Mouse (Mus musculus) c-Kit-positive CD71-positive TER-119-negative erythroid progenitor cells, embryonic 14.5 days (primary cell): Measurements from ENCODE around the gene Barx2.
"Not testable (repeated sequence)": the region's sequence is repeated elsewhere in the genome, so short reads cannot be mapped to it uniquely, and the experiment has no call there.

ENCODE experiments used
- DNase-seq: peaks from one replicate; pipeline ENCODE4 v3.0.0-alpha.2; 2013; ENCODE audit warnings: low read depth

Gene Barx2

DNA sequence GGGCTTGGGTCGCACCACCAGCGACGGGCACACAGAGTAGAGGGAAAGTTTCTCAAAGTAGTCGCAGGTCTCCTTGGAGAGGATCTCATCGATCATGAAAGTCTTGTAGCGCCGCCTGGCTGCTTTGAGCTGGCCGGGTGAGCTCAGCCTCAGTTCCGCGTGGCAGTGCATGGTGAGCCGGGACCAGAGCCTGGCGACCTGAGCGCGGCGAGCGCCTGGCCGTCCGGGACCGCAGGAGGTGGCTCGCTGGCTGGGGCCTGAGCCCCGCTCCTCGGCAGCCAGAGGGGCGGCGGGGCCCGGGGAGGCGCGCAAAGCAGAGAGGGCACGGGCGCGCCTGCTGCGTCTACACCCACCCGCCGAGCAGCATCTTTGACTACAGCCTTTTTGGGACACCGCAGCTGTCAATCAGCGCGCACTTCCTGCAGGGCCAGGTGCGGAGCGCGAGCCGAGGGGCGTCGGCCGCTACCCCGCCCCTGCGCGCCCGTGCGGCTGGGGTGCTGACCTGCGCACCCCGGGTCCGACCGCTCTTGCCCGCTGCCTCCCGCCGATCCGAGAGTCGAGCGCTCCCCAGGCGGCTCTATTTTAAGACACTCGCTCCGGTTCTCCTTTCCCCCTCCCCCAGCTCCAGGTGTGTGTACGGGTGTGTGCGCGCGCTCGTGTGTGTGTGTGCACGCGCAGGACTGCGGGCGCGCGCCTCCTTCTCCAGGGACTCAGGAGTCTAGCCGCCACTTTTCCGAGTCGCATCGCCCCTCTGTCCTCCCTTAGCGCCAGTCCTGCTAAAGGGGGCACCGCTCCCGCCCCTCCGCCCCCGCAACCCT lies at the start of gene Barx2:
Barx2 (minus strand) TSS at position 542 of the 818 bp plus-strand sequence.
- DNase-seq = no peak

DNA sequence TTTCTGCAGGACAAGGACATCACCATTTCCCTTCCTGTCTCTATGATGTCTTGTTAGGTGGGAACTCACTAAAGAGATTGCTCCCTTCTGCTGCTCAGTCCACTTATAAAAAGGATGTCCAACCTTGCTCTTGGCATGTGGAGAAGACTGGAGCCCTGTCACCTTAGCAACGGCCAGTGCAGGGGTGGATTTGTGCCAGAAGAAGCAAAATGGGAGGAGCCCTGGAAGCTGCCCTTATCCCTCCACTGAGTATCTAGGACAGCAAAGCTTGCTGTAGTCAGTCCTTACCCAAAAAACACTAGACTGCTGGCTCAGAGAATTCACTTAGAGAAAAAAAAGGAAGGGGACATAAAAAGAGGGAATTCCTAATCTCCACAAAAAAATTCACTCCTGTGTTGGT lies 49.0 kb upstream of the Barx2 start:
- no peak for DNase-seq

DNA sequence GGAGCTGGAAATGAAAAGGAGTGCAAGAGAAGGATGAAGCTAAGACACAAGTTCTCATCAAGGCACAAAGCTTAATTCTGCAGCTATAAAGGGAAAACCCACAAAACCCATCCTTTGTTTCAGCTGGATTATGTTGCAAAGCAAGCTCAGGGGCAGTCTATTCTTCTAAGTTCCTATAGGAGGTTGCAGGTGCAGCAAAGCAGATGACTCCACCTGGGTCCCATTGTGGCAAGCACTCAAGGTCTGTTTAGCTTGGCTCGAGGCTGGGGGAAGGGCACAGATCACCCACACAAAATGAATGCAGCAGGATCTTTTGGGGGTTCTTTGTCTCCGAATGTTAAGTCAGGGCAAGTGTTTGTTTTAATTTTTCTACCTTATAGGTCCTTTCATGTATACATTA lies 47.2 kb upstream of the Barx2 start:
- DNase-seq = no peak

- no peak for DNase-seq
Observed at GRCm38 (mm10) chr9:31958120-31958519, 44.9 kb upstream of the Barx2 start.

DNA sequence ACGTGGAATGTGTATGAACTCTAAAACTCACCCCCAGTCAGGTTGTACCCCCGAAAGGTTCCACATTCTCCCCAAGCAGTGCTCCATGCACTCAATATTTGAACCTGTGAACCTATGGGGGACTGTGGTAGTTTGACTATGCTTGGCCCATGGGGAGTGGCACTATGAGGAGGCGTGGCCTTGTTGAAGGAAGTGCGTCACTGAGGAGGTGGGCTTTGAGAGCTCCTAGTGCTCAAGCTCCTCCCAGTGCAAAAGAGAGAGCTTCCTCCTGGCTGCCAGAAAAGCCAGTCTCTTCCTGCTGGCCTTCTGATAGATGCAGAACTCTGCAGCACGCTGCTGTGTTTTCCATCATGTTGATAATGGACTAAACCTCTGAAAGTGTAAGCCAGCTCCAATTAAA lies 37.2 kb upstream of the Barx2 start:
- DNase-seq = no peak

DNA sequence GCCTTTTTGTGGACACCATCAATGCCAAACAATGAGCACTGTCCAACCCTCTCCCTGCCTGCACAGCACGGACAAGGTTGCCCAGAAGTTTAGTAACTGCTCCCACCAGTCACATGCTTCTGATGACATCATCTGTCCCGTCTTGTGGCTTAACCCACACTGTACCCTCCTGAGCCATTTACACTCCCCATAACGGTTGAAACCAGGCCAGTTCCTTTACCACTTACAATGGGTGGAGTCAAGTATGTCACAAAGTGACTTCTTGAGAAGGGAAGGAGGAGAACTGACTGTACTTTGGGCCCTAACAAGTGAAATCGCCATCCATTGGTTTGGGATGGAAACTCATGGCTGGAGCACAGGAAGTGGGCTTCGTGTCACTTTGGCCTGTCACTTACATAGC lies 35.8 kb upstream of the Barx2 start:
- DNase-seq = no peak

- DNase-seq = no peak
Observed at GRCm38 (mm10) chr9:31947051-31947450, 33.8 kb upstream of the Barx2 start.

GRCm38 (mm10) chr9:31942334-31942733 lies 29.1 kb upstream of the Barx2 start:
- DNase-seq = no peak

DNA sequence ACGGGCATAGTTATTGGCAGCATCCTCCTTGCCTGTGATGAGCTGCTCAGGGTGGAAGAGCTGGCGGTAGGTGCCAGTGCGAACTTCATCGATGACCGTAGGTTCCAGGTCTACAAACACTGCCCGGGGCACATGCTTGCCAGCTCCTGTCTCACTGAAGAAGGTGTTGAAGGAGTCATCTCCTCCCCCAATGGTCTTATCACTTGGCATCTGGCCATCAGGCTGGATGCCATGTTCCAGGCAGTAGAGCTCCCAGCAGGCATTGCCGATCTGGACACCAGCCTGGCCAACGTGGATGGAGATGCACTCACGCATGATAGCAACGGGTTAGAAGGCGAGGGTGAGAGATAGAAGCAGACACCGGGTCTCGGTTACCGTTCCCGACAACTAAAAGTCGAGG lies 23.2 kb upstream of the Barx2 start:
- DNase-seq = not testable (repeated sequence)

DNA sequence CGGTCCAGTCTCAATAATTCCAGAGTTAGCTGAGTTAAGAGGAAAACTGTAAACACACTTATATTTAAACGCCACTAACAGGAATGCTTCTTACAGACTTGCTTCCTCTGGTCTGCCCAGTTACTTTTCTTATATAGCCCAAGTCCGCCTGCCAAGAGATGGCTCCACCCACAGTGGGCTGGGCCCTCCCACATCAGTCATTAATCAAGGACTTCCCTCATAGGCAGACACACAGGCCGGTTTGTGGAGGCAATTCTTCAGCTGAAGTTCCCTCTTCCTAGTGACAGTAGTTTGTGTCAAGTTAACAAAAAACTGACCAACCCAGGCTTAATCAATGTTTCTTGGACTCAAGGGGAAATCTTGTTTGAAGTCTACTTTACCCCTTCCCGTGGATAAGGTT lies 18.4 kb upstream of the Barx2 start:
- no peak for DNase-seq

GRCm38 (mm10) chr9:31931255-31931654 lies 18.0 kb upstream of the Barx2 start:
- no peak for DNase-seq

GRCm38 (mm10) chr9:31926766-31927165 lies 13.5 kb upstream of the Barx2 start:
- DNase-seq = no peak

DNA sequence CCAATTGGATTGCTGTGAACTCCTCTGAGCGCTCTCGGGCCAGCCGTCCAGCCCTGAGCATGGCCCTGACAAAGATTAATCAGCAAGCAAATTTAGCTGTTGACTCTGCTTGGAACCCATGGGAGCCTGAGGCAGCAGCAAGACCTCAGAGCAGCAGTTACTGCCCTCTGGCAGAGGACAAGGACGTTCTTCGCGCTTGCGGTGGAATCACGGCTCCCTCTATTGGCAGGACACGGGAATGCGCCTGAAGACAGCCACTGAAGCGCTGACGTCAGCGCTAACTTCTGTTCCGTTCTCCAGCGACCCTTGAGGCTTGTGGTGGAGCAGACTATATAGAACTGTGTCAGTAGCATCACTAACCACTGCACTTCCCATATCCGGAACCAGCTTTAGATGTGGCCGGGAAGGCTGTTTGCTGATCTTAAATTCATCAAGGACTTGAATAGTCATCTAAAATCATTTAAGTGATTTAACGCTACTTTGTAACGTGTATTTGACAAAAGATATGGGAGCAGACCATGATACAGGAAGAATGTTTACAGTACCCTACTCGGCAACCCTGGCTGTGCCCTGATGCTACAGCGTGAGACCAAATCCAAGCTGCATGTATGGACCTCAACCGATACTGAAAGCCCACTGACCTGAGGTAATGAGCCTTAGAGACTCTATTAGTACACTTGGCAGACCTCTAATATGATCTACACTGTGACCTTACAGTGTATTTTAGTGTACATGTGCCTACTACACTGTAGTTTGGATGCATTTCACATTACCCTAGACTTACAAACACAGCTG lies 12.8 kb upstream of the Barx2 start:
- DNase-seq = peak; percentile 34

- DNase-seq = no peak
Observed at GRCm38 (mm10) chr9:31923529-31923928, 10.3 kb upstream of the Barx2 start.

DNA sequence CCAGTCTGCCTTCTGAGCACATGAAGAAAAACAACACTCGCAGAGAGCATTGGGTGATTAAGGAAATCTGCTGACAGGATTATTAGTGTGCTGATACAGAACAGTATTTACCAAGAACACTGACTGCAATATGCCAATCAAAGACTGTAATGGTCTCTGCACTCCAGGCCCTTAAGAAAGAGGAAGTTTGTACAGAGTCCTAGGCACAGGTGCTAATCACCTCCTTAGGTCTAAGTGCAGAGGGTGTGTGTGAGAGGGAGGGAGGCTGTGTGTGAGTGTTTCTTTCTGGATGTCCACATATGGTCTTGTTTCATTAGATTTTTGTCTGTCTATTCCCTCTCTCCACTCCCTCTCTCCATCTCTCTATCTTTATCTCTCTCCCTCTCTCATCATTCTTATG lies 6.5 kb upstream of the Barx2 start:
- no peak for DNase-seq

DNA sequence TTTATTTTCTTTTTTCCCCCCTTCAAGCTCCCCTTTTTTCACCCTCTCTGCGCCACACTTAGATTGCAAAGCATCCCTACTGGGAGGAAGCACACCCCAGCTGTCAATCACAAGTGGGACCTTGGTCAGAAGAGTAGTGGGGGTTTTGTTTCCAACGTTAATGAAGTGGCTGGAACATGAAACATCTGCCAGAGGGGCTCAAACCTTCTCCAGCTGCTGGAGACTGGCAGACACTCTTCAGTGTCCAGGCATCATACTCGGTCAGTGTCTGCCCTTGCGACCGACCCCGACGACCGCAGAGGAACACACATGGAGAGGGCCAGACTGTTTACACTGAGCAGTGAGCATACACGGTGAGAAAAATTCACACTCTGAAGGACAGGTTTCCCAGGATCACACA lies 3.2 kb upstream of the Barx2 start:
- DNase-seq = no peak

DNA sequence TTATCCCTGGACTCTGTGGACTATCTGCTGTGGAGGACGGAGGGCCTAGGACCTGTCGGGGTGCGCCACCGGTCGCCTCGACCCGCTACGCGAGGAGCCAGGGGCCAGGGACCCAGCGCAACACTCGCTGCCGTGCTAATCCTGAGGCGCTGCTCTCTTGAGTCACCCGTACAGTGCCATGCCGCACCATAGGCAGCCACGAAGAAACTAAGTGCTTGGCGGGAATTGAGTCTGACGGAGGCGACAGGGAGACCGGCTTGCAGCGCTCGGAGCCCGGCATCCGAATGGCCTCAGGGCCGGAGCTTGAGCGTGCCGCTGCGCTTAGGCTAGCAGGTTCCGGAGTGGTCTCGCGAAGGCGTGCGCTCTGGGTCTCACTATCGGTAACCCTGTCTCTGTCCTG lies 1.6 kb upstream of the Barx2 start:
- DNase-seq = no peak

DNA sequence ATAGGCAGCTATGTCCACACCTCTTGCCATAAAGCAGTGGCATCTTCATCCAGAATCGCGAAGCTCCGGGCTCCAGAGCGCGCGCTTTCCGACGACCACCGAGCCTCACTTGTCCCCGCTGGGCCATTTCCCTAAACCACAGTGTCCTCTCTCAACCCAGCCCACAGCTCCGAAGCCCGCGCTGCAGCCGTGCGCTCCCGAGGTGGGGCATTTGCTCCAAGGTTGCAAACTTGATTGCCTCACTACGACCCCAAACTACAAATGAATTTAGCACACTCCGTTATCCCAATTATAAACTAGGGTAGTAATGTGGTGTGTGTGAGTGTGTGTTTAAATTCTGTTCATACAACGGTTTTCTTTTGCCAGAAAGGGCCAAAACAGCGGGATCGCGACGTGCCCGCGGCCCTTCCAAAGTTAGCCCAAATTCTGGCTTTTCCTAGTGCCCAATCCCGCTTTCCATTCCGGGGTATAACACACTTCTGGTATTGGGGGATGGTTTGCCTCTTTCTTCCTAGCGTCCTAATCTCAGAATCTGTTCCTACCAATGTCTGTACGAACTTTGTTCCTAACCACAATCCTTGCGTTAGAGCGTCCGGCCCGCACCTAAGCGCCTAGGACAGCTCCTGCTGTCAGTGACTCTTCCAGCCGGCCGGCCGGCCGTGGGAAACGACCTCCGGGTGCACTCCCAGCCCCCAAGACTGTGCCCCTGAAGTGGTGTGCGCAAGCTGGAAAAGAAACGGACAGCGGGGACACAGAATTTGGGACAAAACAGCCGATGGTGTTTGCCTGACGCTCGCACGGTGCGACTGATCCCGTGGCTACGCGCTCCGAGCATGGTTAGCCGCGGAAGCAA lies 703 bp upstream of the Barx2 start:
- DNase-seq = no peak

GRCm38 (mm10) chr9:31912553-31912920 lies 725 bp downstream of the Barx2 start:
- DNase-seq = no peak

DNA sequence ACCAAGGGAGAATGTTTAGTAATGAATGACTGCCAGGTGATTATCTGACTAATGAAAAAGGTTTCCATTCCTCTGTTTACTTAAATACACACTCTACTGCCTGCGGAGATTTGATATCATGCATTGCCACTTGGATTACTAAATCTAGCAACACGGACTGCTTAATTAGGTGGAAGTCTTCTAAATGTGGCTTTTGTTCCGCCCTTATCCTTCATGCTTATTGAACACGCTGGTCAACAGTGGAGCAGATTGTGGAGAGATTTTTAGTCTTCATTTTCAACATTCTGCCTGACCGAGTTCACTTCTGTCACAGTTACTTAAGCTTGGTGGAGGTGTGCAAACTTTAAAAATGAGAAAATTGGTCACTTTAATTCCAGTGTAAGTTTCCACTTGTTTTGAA lies 3.0 kb downstream of the Barx2 start:
- no peak for DNase-seq

GRCm38 (mm10) chr9:31901781-31902180 lies 11.5 kb downstream of the Barx2 start:
- DNase-seq = no peak

- DNase-seq = no peak
Observed at GRCm38 (mm10) chr9:31894775-31895320, 18.4 kb downstream of the Barx2 start.
